Mouse (Mus musculus): Measurements from ENCODE around the gene Prkd3.

- TF ChIP-seq POLR2A (IDR thresholded peaks at IDR 0.05; ENCODE audit: borderline replicate concordance, extremely low read depth, low read depth, low read length) (no peak), CTCF (IDR thresholded peaks at IDR 0.05; ENCODE audit: insufficient read depth, low read length) (no peak)
Observed at GRCm38 (mm10) chr17:79015831-79016230, 4.8 kb downstream of the Prkd3 start.
